Mouse (Mus musculus) forebrain, embryonic 13.5 days (tissue): Measurements from ENCODE around the gene C7. TPM values are rescaled to one million over a fixed set of nuclear protein-coding genes. Genes with fewer than 3 reads are reported as not detected.
"Not testable (repeated sequence)": the region's sequence is repeated elsewhere in the genome, so short reads cannot be mapped to it uniquely, and the experiment has no call there.

Experiments used
- ATAC-seq: fragments of 200-750 bp; cut with Nextera tagmentation; 2 replicates; pipeline ENCODE4 v1.8.0; 2017
- H3K27ac ChIP-seq: fragments of 300-500 bp; sonication (generic); 2 replicates; pipeline ENCODE4 v1.5.1; 2015; ENCODE audit warnings: inconsistent platforms, mild to moderate bottlenecking, moderate library complexity
- H3K27me3 ChIP-seq: fragments of 300-500 bp; sonication (generic); 2 replicates; pipeline ENCODE4 v1.6.1; 2015; ENCODE audit warnings: mild to moderate bottlenecking, inconsistent platforms
- H3K36me3 ChIP-seq: fragments of 300-500 bp; sonication (generic); 2 replicates; pipeline ENCODE4 v1.6.1; 2015; ENCODE audit warnings: mild to moderate bottlenecking, inconsistent platforms; ENCODE audit not compliant: poor library complexity, severe bottlenecking
- H3K4me1 ChIP-seq: fragments of 300-500 bp; sonication (generic); 2 replicates; pipeline ENCODE4 v1.6.1; 2015; ENCODE audit warnings: inconsistent platforms
- H3K4me2 ChIP-seq: fragments of 300-500 bp; sonication (generic); 2 replicates; pipeline ENCODE4 v1.6.1; 2015; ENCODE audit warnings: inconsistent platforms, mild to moderate bottlenecking, moderate library complexity
- H3K4me3 ChIP-seq: fragments of 300-500 bp; sonication (generic); 2 replicates; pipeline ENCODE4 v1.5.1; 2015; ENCODE audit warnings: mild to moderate bottlenecking, inconsistent platforms
- H3K9ac ChIP-seq: fragments of 300-500 bp; sonication (generic); 2 replicates; pipeline ENCODE4 v1.6.1; 2015; ENCODE audit warnings: mild to moderate bottlenecking, inconsistent platforms
- H3K9me3 ChIP-seq: fragments of 300-500 bp; sonication (generic); replicated peaks from 2 replicates; pipeline ENCODE4 v1.6.1; 2016; ENCODE audit warnings: inconsistent platforms
- WGBS: fragments of 180-500 bp; shearing (Covaris S2); methylation state at CpG from one replicate; pipeline ENCODE4 v1.1.7; 2015; 5-methylcytosine and 5-hydroxymethylcytosine counted together
- polyA plus RNA-seq: library from polyadenylated mRNA; unstranded; fragments of >200 nt; fragmentation: Nextera tagmentation; extraction: Ambion mirVana; gene quantifications from 2 replicates; pipeline ENCODE4 v1.2.1, GENCODE M21; 2015

Gene C7
- polyA plus RNA-seq, 1 experiment from 2014 or later, result 0.06 TPM

DNA sequence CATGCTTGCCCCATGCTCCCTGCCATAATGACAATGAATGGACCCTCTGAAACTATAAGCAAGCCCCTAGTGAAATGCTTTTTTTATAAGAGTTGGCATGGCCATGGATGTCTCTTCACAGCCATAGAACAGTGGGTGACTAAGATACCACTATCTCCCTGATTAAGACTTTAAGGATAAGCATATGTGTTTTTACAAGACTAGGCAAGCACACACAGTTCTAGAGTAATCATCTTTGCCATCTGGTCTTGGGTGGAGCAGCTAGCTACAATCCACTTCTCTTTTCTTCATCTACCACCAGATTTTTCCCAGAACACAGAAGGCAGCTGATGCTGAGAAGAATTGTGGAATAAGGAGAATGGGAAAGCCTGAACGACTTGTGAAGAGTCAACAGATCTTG is 17.7 kb upstream of the C7 start:
- 89% methylated on average over 1 of the region's 1 CpGs for WGBS

DNA sequence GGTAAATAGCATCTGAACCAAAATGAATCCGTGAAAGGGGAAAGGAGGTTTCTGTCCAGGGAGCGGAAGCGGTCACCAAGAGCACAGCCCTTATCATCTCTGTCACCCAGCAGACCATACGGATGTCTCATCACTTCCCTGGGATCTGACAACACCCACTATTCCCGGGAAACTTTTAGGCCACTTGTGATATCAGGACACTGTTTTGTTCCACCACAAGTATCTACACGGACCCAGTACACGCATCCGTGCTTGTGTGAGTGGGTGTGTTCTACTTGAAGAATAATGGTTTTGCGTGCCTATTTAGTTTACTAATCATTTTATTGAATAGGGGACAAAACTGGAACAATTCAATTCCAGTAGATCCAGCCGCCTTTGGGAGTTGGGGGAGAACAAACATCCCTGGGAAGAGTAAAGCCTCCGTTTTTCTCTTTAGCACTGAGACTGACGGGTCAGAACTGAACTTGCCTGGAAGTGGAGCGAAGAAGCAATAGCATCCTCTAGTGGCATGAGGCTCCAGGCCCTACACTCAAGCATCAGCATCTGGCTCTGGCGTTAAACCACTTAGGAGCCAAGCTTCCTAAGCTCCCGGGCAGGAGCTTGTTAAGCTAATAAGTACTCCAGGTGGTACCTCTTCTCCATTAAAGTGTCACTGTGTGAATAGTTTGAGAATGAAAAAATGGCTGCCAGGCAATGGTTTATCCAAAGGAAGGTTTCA is 5.4 kb upstream of the C7 start:
- Histone ChIP-seq H3K4me3 (no peak overlapping the region), H3K36me3 (no peaks in the 10 kb centered on the region), H3K4me2 (no peak overlapping the region), H3K27ac (no peak overlapping the region), H3K9me3 (no peaks in the 10 kb centered on the region), H3K4me1 (no peaks in the 10 kb centered on the region), H3K9ac (no peak overlapping the region), H3K27me3 (no peaks in the 10 kb centered on the region)
- 62% methylated on average over 15 of the region's 15 CpGs for WGBS
- ATAC-seq, result peak; percentile 87

More for the DNA sequence above, 17.7 kb upstream of the C7 start:
- Histone ChIP-seq H3K27me3 (no peaks in the 10 kb centered on the region), H3K9ac (no peak overlapping the region), H3K4me2 (no peak overlapping the region), H3K36me3 (no peaks in the 10 kb centered on the region), H3K9me3 (no peaks in the 10 kb centered on the region), H3K4me1 (no peaks in the 10 kb centered on the region), H3K4me3 (no peak overlapping the region), H3K27ac (no peak overlapping the region)
- no peak for ATAC-seq

DNA sequence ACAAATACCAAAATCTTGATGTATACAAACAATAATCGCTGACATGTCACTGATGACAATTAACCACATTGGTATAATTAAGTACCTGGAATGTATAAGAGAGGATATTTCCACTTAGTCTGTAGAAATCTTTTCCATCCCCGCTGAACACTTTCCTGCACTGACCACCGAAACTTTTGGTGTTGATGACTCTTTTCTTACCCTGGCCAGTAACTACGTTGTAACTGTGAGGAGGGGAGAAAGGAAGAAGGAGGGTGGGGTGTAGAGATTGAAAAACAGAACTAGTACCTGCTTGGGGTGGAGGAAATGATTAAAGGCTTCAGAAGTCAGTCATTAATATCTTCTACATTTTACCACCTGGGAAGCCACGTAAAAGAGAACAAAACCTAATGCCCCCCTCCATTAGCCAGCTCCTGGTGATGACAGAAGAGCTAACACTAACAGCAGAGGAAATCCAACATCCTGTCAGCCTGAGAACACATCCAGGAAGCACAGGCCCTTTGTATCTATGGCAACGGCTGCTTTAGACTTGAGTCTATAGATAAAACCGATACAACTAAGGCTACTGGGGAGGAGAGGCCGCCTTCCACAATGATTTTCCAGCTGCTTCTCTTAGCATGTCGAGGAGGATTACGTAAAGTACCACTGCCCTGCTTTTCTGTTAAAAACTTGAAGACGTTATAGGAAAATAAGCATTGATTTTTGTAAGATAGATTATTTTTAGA is 17.8 kb downstream of the C7 start:
- peak; percentile 78 for ATAC-seq
- H3K27me3 ChIP-seq, result no peaks in the 10 kb centered on the region
- no peak overlapping the region for H3K27ac ChIP-seq
- H3K36me3 ChIP-seq, result no peaks in the 10 kb centered on the region
- H3K4me2 ChIP-seq, result no peak overlapping the region
- H3K4me3 ChIP-seq, result no peak overlapping the region
- H3K4me1 ChIP-seq, result no peaks in the 10 kb centered on the region
- H3K9me3 ChIP-seq, result no peaks in the 10 kb centered on the region
- H3K9ac ChIP-seq, result no peak overlapping the region
- 59% methylated on average over 11 of the region's 11 CpGs for WGBS

DNA sequence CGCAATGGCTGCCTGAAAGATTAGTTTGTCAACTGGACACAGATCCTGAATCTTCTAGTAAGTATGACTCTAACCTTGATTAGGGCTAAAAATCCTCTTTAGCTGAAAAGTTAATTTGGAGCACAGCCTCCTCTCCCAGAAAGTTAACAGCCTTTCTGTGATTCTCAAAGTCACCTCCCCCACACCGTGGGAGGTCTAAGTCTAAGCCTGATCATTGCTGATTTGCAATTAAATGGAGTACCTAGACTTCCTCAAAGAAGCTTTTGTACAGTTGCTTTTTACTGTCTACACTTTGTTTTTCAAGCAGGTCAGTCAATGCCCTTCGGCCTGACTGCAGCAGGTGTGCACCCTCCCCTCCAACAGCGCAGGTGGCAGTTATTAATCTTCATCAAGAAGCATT is 34.3 kb downstream of the C7 start:
- no peaks in the 10 kb centered on the region for H3K27me3 ChIP-seq
- H3K36me3 ChIP-seq, result no peaks in the 10 kb centered on the region
- H3K4me3 ChIP-seq, result no peak overlapping the region
- no peak overlapping the region for H3K4me2 ChIP-seq
- H3K4me1 ChIP-seq, result no peaks in the 10 kb centered on the region
- WGBS, result 81% methylated on average over 4 of the region's 4 CpGs
- 0 out of 2 replicates have a peak, but pooled peaks cover 3% of the 10 kb centered on the region for H3K9me3 ChIP-seq
- ATAC-seq, result no peak
- H3K27ac ChIP-seq, result no peak overlapping the region
- no peak overlapping the region for H3K9ac ChIP-seq

DNA sequence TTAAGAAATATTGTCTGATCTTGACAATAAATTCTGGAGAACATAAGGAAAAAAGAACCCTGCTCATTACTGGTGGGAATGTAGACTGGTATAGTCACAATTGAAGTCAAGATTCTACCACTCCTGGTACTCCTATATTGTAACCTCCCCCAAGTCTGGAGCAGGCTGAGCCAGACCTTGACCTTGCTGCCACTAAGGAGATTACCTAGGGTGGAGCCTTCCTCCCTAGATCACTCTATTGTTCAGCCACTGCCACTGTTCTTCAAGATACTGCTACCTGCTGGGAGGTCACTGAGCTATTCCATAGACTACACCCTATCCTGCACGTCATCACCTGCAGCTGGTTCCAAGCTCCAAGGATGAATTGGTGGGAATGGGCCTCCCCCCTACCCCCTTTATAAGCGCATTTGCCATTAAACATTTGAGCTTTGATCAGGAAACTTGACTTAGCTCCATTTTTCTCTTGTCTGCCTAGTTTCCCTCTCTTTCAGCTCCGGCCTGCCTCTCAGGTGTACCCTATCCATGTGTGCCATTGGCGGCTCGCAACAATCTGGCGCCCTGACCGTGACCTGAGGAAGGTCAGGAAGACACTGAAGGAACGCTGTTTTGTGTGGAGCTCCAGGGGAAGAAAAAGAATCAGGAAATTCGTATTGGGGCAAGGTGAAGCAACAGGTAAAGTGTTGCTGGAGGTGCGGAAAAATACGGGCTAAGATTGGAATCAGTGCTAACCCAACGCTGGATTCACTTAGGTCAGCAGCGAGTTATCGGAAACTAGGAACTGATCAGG is 39.9 kb downstream of the C7 start:
- H3K9ac ChIP-seq, ATAC-seq, H3K27me3 ChIP-seq, H3K9me3 ChIP-seq, H3K4me2 ChIP-seq, H3K4me1 ChIP-seq, H3K27ac ChIP-seq, H3K4me3 ChIP-seq, H3K36me3 ChIP-seq: not testable (repeated sequence)
- WGBS, result 94% methylated on average over 14 of the region's 14 CpGs

DNA sequence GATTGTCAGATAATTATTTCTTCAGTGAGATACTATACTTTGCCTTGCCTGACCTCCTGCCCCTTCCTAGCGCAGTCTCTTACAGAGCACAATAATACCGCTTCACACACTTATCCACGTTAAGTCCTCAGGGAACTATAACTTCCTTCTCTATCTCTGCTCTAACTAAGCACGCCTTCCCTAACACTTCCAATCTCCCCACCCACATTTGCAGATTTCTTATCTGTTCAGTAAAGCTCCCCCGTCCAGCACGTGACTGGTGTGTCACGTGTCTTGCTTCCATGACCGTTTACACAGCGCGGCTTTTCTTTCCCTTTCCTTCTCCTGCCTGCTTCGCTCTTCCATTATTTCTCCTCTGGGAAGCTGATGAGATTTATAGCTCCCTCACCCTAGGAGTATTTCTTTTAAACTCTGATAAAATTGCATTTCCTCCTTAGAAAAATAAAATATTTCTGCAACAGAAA is 53.9 kb downstream of the C7 start:
- no peak overlapping the region for H3K9ac ChIP-seq
- no peaks in the 10 kb centered on the region for H3K36me3 ChIP-seq
- no peaks in the 10 kb centered on the region for H3K9me3 ChIP-seq
- H3K4me3 ChIP-seq, result no peak overlapping the region
- no peaks in the 10 kb centered on the region for H3K27me3 ChIP-seq
- 91% methylated on average over 11 of the region's 11 CpGs for WGBS
- no peaks in the 10 kb centered on the region for H3K4me1 ChIP-seq
- no peak overlapping the region for H3K4me2 ChIP-seq
- H3K27ac ChIP-seq, result no peak overlapping the region
- no peak for ATAC-seq

DNA sequence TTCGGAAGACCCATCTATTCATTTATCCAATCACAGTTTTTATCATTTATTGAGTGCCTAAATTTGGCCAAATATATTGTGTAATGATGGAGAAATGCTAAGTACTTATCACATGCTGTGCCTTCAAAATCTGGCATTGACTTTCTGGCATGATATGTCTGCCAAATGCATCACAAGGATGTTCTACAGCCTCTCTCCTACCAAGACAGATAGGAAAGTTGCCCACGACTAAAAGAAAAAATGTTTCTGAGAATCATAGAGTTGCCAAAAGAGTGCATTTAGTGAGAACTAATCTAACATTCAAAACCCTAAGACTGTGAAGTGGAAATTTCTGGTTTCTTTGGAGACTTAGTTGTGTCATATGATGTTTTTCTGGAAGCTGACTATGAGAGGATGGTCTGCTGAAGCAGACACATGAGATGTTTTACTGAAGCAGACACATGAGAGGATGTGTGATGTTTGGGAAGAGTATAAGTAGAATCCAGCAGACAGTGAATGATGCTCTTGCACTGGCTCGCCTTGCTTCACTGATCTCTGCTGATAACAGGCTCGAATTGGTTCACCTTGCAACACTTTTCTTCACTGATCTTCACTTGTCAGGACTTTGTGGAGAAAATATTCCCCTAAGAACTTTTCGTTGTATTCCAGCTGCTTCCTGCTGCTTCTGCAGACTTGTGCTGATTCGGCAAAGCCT is 59.9 kb downstream of the C7 start:
- no peaks in the 10 kb centered on the region for H3K9me3 ChIP-seq
- H3K4me2 ChIP-seq, result no peak overlapping the region
- H3K9ac ChIP-seq, result no peak overlapping the region
- peaks cover 10% of the 10 kb centered on the region for H3K4me1 ChIP-seq
- H3K27me3 ChIP-seq, result no peaks in the 10 kb centered on the region
- no peak overlapping the region for H3K27ac ChIP-seq
- peak; percentile 17; the same call in 1 of the 2 replicates for ATAC-seq
- no peak overlapping the region for H3K4me3 ChIP-seq
- 83% methylated on average over 6 of the region's 6 CpGs for WGBS
- H3K36me3 ChIP-seq, result no peaks in the 10 kb centered on the region

DNA sequence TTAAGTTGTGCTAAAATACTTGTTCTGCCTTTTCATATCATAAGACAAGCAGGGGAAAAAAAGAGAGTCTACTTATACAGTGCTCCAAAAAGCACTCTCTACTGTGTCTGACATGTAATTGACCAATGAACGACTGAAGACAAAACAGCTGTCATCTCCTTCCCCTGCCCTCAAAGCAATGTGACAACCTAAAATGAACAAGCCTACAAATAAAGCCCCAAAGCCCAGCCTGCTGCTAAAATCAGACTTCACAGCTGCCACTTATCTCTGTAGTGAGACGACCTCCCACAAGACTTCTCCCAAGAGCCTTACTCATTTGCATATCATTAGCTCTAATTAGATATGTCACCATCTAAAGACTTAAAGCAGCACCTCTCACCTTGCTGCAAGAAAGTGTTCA is 60.6 kb downstream of the C7 start:
- ATAC-seq, result peak; percentile 89
- H3K9ac ChIP-seq, result no peak overlapping the region
- 20% methylated on average over 2 of the region's 2 CpGs for WGBS

DNA sequence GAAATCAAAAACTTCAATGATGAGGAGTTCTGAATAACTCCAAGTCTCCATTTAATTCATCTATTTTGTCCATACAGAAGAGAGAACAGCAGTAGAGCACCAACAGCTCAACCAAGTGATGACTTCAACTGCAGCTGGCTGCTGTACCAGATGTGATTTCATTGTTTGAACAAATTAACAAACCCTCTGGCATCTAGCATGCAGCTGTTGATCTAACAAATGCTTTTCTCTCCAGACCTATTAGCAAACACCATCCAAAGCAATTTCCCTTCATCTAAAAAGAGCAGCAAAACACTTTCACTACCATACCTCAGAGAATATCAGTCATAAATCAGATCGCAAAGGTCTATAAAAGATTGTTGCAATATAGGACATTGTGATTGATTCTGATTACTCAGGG is 90.2 kb downstream of the C7 start:
- Histone ChIP-seq H3K9ac (no peak overlapping the region), H3K4me1 (no peaks in the 10 kb centered on the region), H3K27ac (no peak overlapping the region), H3K27me3 (no peaks in the 10 kb centered on the region), H3K4me3 (no peak overlapping the region), H3K36me3 (no peaks in the 10 kb centered on the region), H3K4me2 (no peak overlapping the region), H3K9me3 (no peaks in the 10 kb centered on the region)
- WGBS, result 96% methylated on average over 1 of the region's 1 CpGs
- no peak for ATAC-seq

More for the DNA sequence above, 60.6 kb downstream of the C7 start:
- no peaks in the 10 kb centered on the region for H3K36me3 ChIP-seq
- no peaks in the 10 kb centered on the region for H3K27me3 ChIP-seq
- H3K9me3 ChIP-seq, result no peaks in the 10 kb centered on the region
- peaks cover 10% of the 10 kb centered on the region for H3K4me1 ChIP-seq
- no peak overlapping the region for H3K27ac ChIP-seq
- no peak overlapping the region for H3K4me2 ChIP-seq
- no peak overlapping the region for H3K4me3 ChIP-seq
